Mouse (Mus musculus) hindbrain, postnatal 0 days (tissue): ENCODE data around the gene Ankrd61. TPM values are rescaled to one million over a fixed set of nuclear protein-coding genes. Genes with fewer than 3 reads are reported as not detected.

Source experiments
- ATAC-seq: fragments of 200-750 bp; cut with Nextera tagmentation; 2 replicates; pipeline ENCODE4 v1.8.0; 2017; ENCODE audit warnings: mild to moderate bottlenecking, moderate TSS enrichment, moderate library complexity
- DNase-seq: peaks from one replicate; pipeline ENCODE4 v3.0.0-alpha.2; 2015; ENCODE audit warnings: low spot score
- H3K27ac ChIP-seq: fragments of 300-500 bp; sonication (generic); 2 replicates; pipeline ENCODE4 v1.5.1; 2014; ENCODE audit warnings: mild to moderate bottlenecking
- H3K27me3 ChIP-seq: fragments of 300-500 bp; sonication (generic); 2 replicates; pipeline ENCODE4 v1.6.1; 2014; ENCODE audit warnings: low read length, mixed read lengths; ENCODE audit not compliant: insufficient read depth
- H3K36me3 ChIP-seq: fragments of 300-500 bp; sonication (generic); 2 replicates; pipeline ENCODE4 v1.6.1; 2014; ENCODE audit warnings: low read length, mixed read lengths; ENCODE audit not compliant: insufficient read depth
- H3K4me1 ChIP-seq: fragments of 300-500 bp; sonication (generic); 2 replicates; pipeline ENCODE4 v1.6.1; 2014; ENCODE audit warnings: antibody characterized with exemption, low read length, mixed read lengths; ENCODE audit not compliant: insufficient read depth
- H3K4me2 ChIP-seq: fragments of 300-500 bp; sonication (generic); 2 replicates; pipeline ENCODE4 v1.6.1; 2014; ENCODE audit warnings: low read depth, mild to moderate bottlenecking, low read length, moderate library complexity, mixed read lengths
- H3K4me3 ChIP-seq: fragments of 300-500 bp; sonication (generic); 2 replicates; pipeline ENCODE4 v1.5.1; 2014; ENCODE audit warnings: low read length
- H3K9ac ChIP-seq: fragments of 300-500 bp; sonication (generic); replicated peaks from 2 replicates; pipeline ENCODE4 v1.6.1; 2014; ENCODE audit warnings: mild to moderate bottlenecking, low read length, moderate library complexity, mixed read lengths
- H3K9me3 ChIP-seq: fragments of 300-500 bp; sonication (generic); 2 replicates; pipeline ENCODE4 v1.6.1; 2016; ENCODE audit warnings: low read length, mixed read lengths
- CTCF ChIP-seq: IDR thresholded peaks from 2 replicates; pipeline ENCODE4 v1.5.1; 2016; ENCODE audit warnings: antibody characterized with exemption, control low read depth, low read depth
- WGBS: fragments of 180-500 bp; shearing (Covaris S2); extraction: QIAGEN DNeasy Blood & Tissue Kit; methylation state at CpG from one replicate; pipeline ENCODE4 v1.1.7; 2014; 5-methylcytosine and 5-hydroxymethylcytosine counted together
- polyA plus RNA-seq: library from polyadenylated mRNA; unstranded; fragments of >200 nt; fragmentation: Nextera tagmentation; extraction: Ambion mirVana; gene quantifications from 2 replicates; pipeline ENCODE4 v1.2.1, GENCODE M21; 2015
- total RNA-seq: library from RNA; depleted of rRNA; stranded (reverse); fragments of >200 nt; gene quantifications from 2 replicates; pipeline ENCODE4 v1.2.3, GENCODE M21; 2014; rRNA removed

The Ankrd61 gene
- total and polyA plus RNA-seq, 2 experiments from 2014 or later, result 0.38 TPM; not detected in 1

GRCm38 (mm10) chr5:143893396-143893795, 4.1 kb downstream of the Ankrd61 start:
- Histone ChIP-seq H3K36me3 (peaks cover 44% of the 10 kb centered on the region), H3K27me3 (no peaks in the 10 kb centered on the region), H3K27ac (no peak overlapping the region), H3K4me1 (no peaks in the 10 kb centered on the region), H3K4me2 (no peak overlapping the region), H3K9ac (no peak overlapping the region), H3K4me3 (no peak overlapping the region), H3K9me3 (no peaks in the 10 kb centered on the region)
- TF ChIP-seq CTCF, result no peak
- ATAC-seq, result no peak
- WGBS, result 72% methylated on average over 5 of the region's 5 CpGs
- DNase-seq, result no peak

DNA sequence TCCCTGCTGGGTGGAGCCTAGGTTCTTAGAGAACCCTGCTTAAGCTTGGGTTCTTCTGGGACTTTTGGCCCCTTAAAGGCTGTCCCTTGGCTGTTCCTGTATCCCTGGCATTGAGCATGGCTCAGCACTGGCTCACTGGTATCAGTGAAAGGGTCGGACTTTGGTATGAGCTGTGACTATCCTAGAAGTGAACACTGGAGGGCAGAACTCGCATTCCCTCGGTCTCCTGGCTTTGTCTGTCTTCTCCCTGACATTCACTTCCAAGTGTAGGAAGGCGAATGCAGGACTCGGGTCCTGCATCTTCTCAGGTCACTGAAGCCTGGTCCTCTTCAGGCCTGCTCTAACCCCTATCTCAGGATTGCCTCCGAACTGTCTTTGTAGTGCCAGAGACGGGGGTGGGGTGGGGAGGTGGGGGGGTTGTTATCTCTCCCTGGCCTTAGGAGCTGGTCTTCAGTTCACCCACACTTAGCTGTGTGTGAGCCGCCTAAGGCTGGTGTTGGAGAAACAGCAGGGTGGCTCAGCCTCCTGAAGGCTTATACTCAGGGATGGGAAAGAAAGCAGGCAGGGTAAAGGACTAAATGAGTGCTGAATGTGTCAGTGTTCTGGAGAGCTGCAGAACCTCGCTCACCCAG, 5.1 kb downstream of the Ankrd61 start:
- H3K4me2 ChIP-seq, result no peak overlapping the region
- no peak overlapping the region for H3K9ac ChIP-seq
- no peaks in the 10 kb centered on the region for H3K27me3 ChIP-seq
- no peak overlapping the region for H3K4me3 ChIP-seq
- no peaks in the 10 kb centered on the region for H3K9me3 ChIP-seq
- H3K4me1 ChIP-seq, result no peaks in the 10 kb centered on the region
- peaks cover 44% of the 10 kb centered on the region for H3K36me3 ChIP-seq
- peak; percentile 34 for TF ChIP-seq CTCF
- DNase-seq (peak; percentile 14), ATAC-seq (no peak)
- H3K27ac ChIP-seq, result no peak overlapping the region
- 76% methylated on average over 9 of the region's 9 CpGs for WGBS

DNA sequence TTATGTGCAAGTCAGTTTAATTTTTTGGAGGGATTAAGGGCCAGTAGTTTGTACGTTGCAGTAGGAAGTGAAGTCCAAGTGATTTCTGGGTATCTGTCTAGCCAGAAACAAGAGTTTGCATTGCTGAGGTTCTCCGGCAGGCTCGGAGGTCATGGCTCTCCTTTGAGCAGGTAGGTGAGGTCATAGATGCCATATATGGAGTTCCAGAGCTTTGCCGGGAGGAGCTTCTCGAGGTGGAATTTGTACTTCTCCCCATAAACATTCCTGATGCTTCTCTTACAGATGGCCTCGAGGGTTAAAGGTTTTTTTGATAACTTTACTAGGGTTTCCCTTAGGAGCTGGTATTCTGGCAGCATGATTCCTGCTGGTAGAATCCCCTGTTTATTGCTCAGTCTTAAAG, 6.7 kb downstream of the Ankrd61 start:
- TF ChIP-seq CTCF, result no peak
- no peaks in the 10 kb centered on the region for H3K4me1 ChIP-seq
- 90% methylated on average over 6 of the region's 6 CpGs for WGBS
- H3K4me2 ChIP-seq, result no peak overlapping the region
- peaks cover 52% of the 10 kb centered on the region for H3K36me3 ChIP-seq
- H3K9me3 ChIP-seq, result no peaks in the 10 kb centered on the region
- H3K27me3 ChIP-seq, result no peaks in the 10 kb centered on the region
- H3K27ac ChIP-seq, result no peak overlapping the region
- no peak for ATAC-seq
- no peak overlapping the region for H3K4me3 ChIP-seq
- H3K9ac ChIP-seq, result no peak overlapping the region
- no peak for DNase-seq

DNA sequence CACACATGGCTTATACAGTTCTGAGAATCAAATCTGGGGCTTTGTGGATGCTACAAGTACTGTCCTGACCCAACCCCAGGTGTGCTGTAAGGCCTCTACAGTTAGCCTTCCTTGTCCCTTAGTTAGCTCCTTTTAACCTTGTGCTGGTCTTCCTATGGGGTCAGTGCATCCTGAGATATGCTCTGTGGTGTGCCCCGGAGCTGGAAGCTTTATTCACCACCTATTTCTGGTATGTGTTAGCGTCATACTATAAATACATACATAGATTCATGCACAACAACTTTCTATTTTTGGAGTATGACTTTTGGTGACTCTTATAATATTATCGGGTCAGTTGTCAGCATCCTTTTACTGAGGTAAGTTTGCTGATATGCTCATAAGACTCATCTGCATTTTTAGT, 12.2 kb downstream of the Ankrd61 start:
- no peaks in the 10 kb centered on the region for H3K9me3 ChIP-seq
- no peak overlapping the region for H3K4me3 ChIP-seq
- no peak overlapping the region for H3K4me2 ChIP-seq
- no peak for TF ChIP-seq CTCF
- no peak overlapping the region for H3K9ac ChIP-seq
- H3K27ac ChIP-seq, result no peak overlapping the region
- H3K4me1 ChIP-seq, result no peaks in the 10 kb centered on the region
- ATAC-seq (no peak), DNase-seq (no peak)
- H3K27me3 ChIP-seq, result no peaks in the 10 kb centered on the region
- peaks cover 89% of the 10 kb centered on the region for H3K36me3 ChIP-seq
- WGBS, result 98% methylated on average over 3 of the region's 3 CpGs

DNA sequence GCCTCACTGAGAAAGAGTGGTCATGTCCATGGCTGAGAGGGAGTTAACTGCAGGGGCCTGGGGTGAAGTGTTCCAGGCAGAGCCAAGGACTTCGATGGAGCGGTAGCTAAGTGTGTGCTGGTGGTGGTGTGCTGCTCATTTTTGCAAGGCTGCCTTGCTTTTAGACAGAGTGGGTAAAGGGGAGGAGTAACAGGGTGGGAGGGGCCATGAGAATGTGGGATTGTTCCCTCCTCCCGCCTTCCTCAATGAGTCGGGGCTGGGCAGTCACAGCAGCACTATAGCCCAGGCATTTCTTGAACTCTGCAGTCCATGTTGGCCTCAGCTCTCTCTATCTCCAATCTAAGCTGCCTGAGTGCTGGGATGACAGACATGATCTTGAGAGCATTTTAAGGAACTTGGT, 22.9 kb downstream of the Ankrd61 start:
- H3K27me3 ChIP-seq, result no peaks in the 10 kb centered on the region
- 58% methylated on average over 4 of the region's 4 CpGs for WGBS
- no peak overlapping the region for H3K27ac ChIP-seq
- DNase-seq (no peak), ATAC-seq (no peak)
- no peak for TF ChIP-seq CTCF
- H3K4me1 ChIP-seq, result no peaks in the 10 kb centered on the region
- no peak overlapping the region for H3K9ac ChIP-seq
- no peak overlapping the region for H3K4me2 ChIP-seq
- peaks cover 53% of the 10 kb centered on the region for H3K36me3 ChIP-seq
- H3K4me3 ChIP-seq, result no peak overlapping the region
- H3K9me3 ChIP-seq, result no peaks in the 10 kb centered on the region

DNA sequence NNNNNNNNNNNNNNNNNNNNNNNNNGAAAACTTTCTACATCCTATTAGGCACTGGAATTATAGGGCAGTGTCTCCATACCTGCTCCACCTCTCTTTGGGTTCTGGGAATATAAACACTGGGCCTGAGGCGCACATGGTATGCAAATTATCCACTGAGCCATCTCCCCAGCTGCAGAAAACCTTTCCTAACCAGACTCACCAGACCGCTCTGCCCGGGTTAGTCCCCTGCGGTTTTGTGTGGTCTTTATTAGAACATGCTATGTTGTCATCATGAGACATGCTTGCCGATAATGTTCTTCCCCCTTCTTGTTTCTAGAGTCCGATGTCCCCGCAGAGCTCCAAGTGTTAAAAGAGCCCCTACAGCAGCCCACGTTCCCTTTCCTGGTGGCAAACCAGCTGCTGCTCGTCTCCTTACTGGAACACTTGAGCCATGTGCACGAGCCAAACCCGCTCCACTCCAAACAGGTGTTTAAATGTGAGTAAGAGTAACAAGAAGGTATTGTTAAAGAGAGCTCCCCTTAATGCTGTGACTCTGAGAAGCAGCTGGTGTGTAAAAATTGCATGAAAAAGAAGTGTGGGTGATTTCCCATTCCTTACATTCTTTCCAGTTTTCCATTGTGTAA, 25.8 kb downstream of the Ankrd61 start:
- Histone ChIP-seq H3K4me2 (no peak overlapping the region), H3K4me3 (no peak overlapping the region), H3K4me1 (no peaks in the 10 kb centered on the region), H3K9me3 (no peaks in the 10 kb centered on the region), H3K36me3 (peaks cover 32% of the 10 kb centered on the region; the same call in 1 of the 2 replicates), H3K27ac (no peak overlapping the region), H3K27me3 (no peaks in the 10 kb centered on the region), H3K9ac (no peak overlapping the region)
- TF ChIP-seq CTCF, result no peak
- DNase-seq (no peak), ATAC-seq (no peak)
- WGBS, result 86% methylated on average over 11 of the region's 11 CpGs

Other genes with a start within 250 kb of the Ankrd61 start
- gene Usp42, start 165.4 kb downstream of the Ankrd61 start, total RNA-seq, result 16.9 and 20.4 TPM in 2 replicates
- gene Usp42, start 165.4 kb downstream of the Ankrd61 start, polyA plus RNA-seq, result 16.6 and 17.0 TPM in 2 replicates
- 21.0 and 24.7 TPM in 2 replicates for gene Eif2ak1, start 79.9 kb downstream of the Ankrd61 start, total RNA-seq
- gene Eif2ak1, start 79.9 kb downstream of the Ankrd61 start, polyA plus RNA-seq, result 34.9 and 37.7 TPM in 2 replicates
- gene Aimp2, start 12.2 kb upstream of the Ankrd61 start, total RNA-seq, result 46.9 and 49.9 TPM in 2 replicates
- 67.7 and 73.4 TPM in 2 replicates for gene Aimp2, start 12.2 kb upstream of the Ankrd61 start, polyA plus RNA-seq
- 16.2 and 22.8 TPM in 2 replicates for gene Pms2, start 12.3 kb upstream of the Ankrd61 start, total RNA-seq
- 23.2 and 23.7 TPM in 2 replicates for gene Pms2, start 12.3 kb upstream of the Ankrd61 start, polyA plus RNA-seq
- gene Gm42421, start 30.5 kb upstream of the Ankrd61 start, total RNA-seq, result 0.99 TPM in 1 of 2 replicates, not detected in the other
- gene Gm42421, start 30.5 kb upstream of the Ankrd61 start, polyA plus RNA-seq, result 1.5 and 2.8 TPM in 2 replicates
- 3.9 and 5.0 TPM in 2 replicates for gene Rsph10b, start 35.4 kb upstream of the Ankrd61 start, total RNA-seq
- gene Rsph10b, start 35.4 kb upstream of the Ankrd61 start, polyA plus RNA-seq, result 5.6 TPM in 2 replicates
- gene Ccz1, start 117.2 kb upstream of the Ankrd61 start, total RNA-seq, result 38.7 and 52.0 TPM in 2 replicates
- gene Ccz1, start 117.2 kb upstream of the Ankrd61 start, polyA plus RNA-seq, result 71.2 and 74.8 TPM in 2 replicates
- gene Ocm, start 129.0 kb upstream of the Ankrd61 start, total RNA-seq, result not detected in 2 replicates
- gene Ocm, start 129.0 kb upstream of the Ankrd61 start, polyA plus RNA-seq, result 0.39 and 0.54 TPM in 2 replicates
- gene Lmtk2, start 202.8 kb upstream of the Ankrd61 start, total RNA-seq, result 58.8 and 73.7 TPM in 2 replicates
- gene Lmtk2, start 202.8 kb upstream of the Ankrd61 start, polyA plus RNA-seq, result 6.5 and 7.1 TPM in 2 replicates